Mouse (Mus musculus) CH12.LX (cell line): ENCODE measurements around the gene Phlpp2. TPM values are rescaled to one million over a fixed set of nuclear protein-coding genes. Genes with fewer than 3 reads are reported as not detected.

Experiments
- DNase-seq: peaks from one replicate; pipeline ENCODE4 v3.0.0-alpha.2; 2013; ENCODE audit errors: extremely low read depth
- H3K27ac ChIP-seq: 2 replicates; pipeline ENCODE4 v1.5.1; 2012; ENCODE audit warnings: low read depth, mild to moderate bottlenecking, control low read depth, moderate library complexity; ENCODE audit not compliant: insufficient read depth
- H3K27me3 ChIP-seq: replicated peaks from 2 replicates; pipeline ENCODE3; 2012; ENCODE audit warnings: inconsistent platforms
- H3K36me3 ChIP-seq, 2 experiments: replicated peaks in 1 of 2; 2 replicates each; pipeline versions ENCODE3 to v1.6.1; 2012; ENCODE audit warnings: inconsistent platforms in 1 of 2, low read length in 1 of 2, mild to moderate bottlenecking in 1 of 2, mixed read lengths in 1 of 2, moderate library complexity in 1 of 2; ENCODE audit not compliant: control insufficient read depth in 1 of 2, insufficient read depth in 1 of 2
- H3K4me1 ChIP-seq, 2 experiments: 2 replicates each; pipeline ENCODE4 v1.6.1; 2012; ENCODE audit warnings: inconsistent platforms in 1 of 2, moderate library complexity in 1 of 2; ENCODE audit not compliant: insufficient read depth in 2 of 2, control insufficient read depth in 1 of 2
- H3K4me2 ChIP-seq: 2 replicates; pipeline ENCODE4 v1.6.1; 2012; ENCODE audit warnings: low read depth, mild to moderate bottlenecking, control low read depth; ENCODE audit not compliant: poor library complexity, insufficient read depth, severe bottlenecking
- H3K4me3 ChIP-seq, 3 experiments: fragments of 150-350 bp in 1 of 3; sonication (generic) in 1 of 3; replicated peaks in 1 of 3; 2 replicates each; pipeline versions ENCODE3 to v1.5.1; 2011 to 2012; ENCODE audit warnings: low read depth in 2 of 3, low read length in 2 of 3, mild to moderate bottlenecking in 2 of 3, moderate library complexity in 2 of 3, control low read depth in 1 of 3, improper control_type of control experiment in 1 of 3, inconsistent platforms in 1 of 3, mixed read lengths in 1 of 3; ENCODE audit not compliant: poor library complexity in 1 of 3
- H3K79me2 ChIP-seq: replicated peaks from 2 replicates; pipeline ENCODE4 v1.6.1; 2012; ENCODE audit warnings: mild to moderate bottlenecking, moderate library complexity; ENCODE audit not compliant: control insufficient read depth, poor library complexity, insufficient read depth, severe bottlenecking; ENCODE audit errors: extremely low read depth
- H3K9ac ChIP-seq: 2 replicates; pipeline ENCODE4 v1.6.1; 2012; ENCODE audit warnings: low read depth, mild to moderate bottlenecking, control low read depth, moderate library complexity; ENCODE audit not compliant: insufficient read depth
- H3K9me3 ChIP-seq: replicated peaks from 2 replicates; pipeline ENCODE3; 2012; ENCODE audit warnings: low read length, inconsistent platforms, mixed read lengths
- CHD1 ChIP-seq: IDR thresholded peaks from 2 replicates; pipeline ENCODE4 v1.6.1; 2012; ENCODE audit warnings: low read depth, low read length, improper control_type of control experiment, inconsistent platforms
- CHD2 ChIP-seq: IDR thresholded peaks from 2 replicates; pipeline ENCODE4 v1.6.1; 2011; ENCODE audit warnings: low read length, improper control_type of control experiment
- CTCF ChIP-seq, 2 experiments: IDR thresholded peaks in 1 of 2; conservative IDR thresholded peaks in 1 of 2; 2 replicates each; pipeline ENCODE4 v1.5.1; 2011 to 2012; ENCODE audit warnings: low read depth in 2 of 2, low read length in 2 of 2, improper control_type of control experiment in 1 of 2, inconsistent platforms in 1 of 2, mild to moderate bottlenecking in 1 of 2, moderate library complexity in 1 of 2
- EP300 ChIP-seq: IDR thresholded peaks from 2 replicates; pipeline ENCODE4 v1.6.1; 2011; ENCODE audit warnings: low read length, improper control_type of control experiment
- ETS1 ChIP-seq: conservative IDR thresholded peaks from 2 replicates; pipeline ENCODE4 v1.6.1; 2012; ENCODE audit warnings: low read depth, mild to moderate bottlenecking, inconsistent platforms, low read length, improper control_type of control experiment, moderate library complexity
- HCFC1 ChIP-seq: IDR thresholded peaks from 2 replicates; pipeline ENCODE4 v1.6.1; 2012; ENCODE audit warnings: low read depth, mild to moderate bottlenecking, inconsistent platforms, low read length, improper control_type of control experiment
- IRF4 ChIP-seq: IDR thresholded peaks from 2 replicates; pipeline ENCODE4 v1.6.1; 2014; ENCODE audit warnings: low read depth, mild to moderate bottlenecking, inconsistent platforms, low read length, improper control_type of control experiment
- JUN ChIP-seq: IDR thresholded peaks from 2 replicates; pipeline ENCODE4 v1.6.1; 2011; ENCODE audit warnings: low read depth, mild to moderate bottlenecking, low read length, improper control_type of control experiment, moderate library complexity; ENCODE audit not compliant: insufficient read depth
- JUND ChIP-seq: conservative IDR thresholded peaks from 2 replicates; pipeline ENCODE4 v1.6.1; 2011; ENCODE audit warnings: low read depth, low read length, improper control_type of control experiment
- KAT2A ChIP-seq: IDR thresholded peaks from 2 replicates; pipeline ENCODE4 v1.6.1; 2012; ENCODE audit warnings: low read length, improper control_type of control experiment, inconsistent platforms; ENCODE audit not compliant: insufficient replicate concordance
- MAX ChIP-seq: IDR thresholded peaks from 2 replicates; pipeline ENCODE4 v1.6.1; 2011; ENCODE audit warnings: low read length, improper control_type of control experiment
- MXI1 ChIP-seq: IDR thresholded peaks from 2 replicates; pipeline ENCODE4 v1.6.1; 2011; ENCODE audit warnings: mild to moderate bottlenecking, low read depth, low read length, improper control_type of control experiment
- MYC ChIP-seq: IDR thresholded peaks from 2 replicates; pipeline ENCODE4 v1.6.1; 2011; ENCODE audit warnings: low read depth, mild to moderate bottlenecking, improper control_type of control experiment, low read length
- NELFE ChIP-seq: IDR thresholded peaks from 2 replicates; pipeline ENCODE4 v1.6.1; 2011; ENCODE audit warnings: low read depth, low read length, improper control_type of control experiment
- POLR2A ChIP-seq: IDR thresholded peaks from 2 replicates; pipeline ENCODE4 v1.6.1; 2011; ENCODE audit warnings: low read depth, mild to moderate bottlenecking, improper control_type of control experiment, low read length
- POLR2AphosphoS2 ChIP-seq: IDR thresholded peaks from 2 replicates; pipeline ENCODE4 v1.6.1; 2011; ENCODE audit warnings: low read depth, low read length, improper control_type of control experiment
- RCOR1 ChIP-seq: conservative IDR thresholded peaks from 2 replicates; pipeline ENCODE4 v1.6.1; 2012; ENCODE audit warnings: low read depth, mild to moderate bottlenecking, inconsistent platforms, low read length, improper control_type of control experiment
- TBP ChIP-seq: conservative IDR thresholded peaks from 2 replicates; pipeline ENCODE4 v1.6.1; 2011; ENCODE audit warnings: low read depth, low read length, improper control_type of control experiment
- USF1 ChIP-seq: IDR thresholded peaks from 2 replicates; pipeline ENCODE4 v1.6.1; 2014; ENCODE audit warnings: low read depth, mild to moderate bottlenecking, inconsistent platforms, low read length, improper control_type of control experiment
- USF2 ChIP-seq: conservative IDR thresholded peaks from 2 replicates; pipeline ENCODE4 v1.6.1; 2011; ENCODE audit warnings: low read depth, low read length, improper control_type of control experiment
- ZKSCAN1 ChIP-seq: IDR thresholded peaks from 2 replicates; pipeline ENCODE4 v1.6.1; 2012; ENCODE audit warnings: low read depth, inconsistent platforms, low read length, improper control_type of control experiment, borderline replicate concordance
- ZMIZ1 ChIP-seq: IDR thresholded peaks from 2 replicates; pipeline ENCODE4 v1.6.1; 2012; ENCODE audit warnings: low read depth, mild to moderate bottlenecking, inconsistent platforms, low read length, improper control_type of control experiment
- ZNF384 ChIP-seq: IDR thresholded peaks from 2 replicates; pipeline ENCODE4 v1.6.1; 2012; ENCODE audit warnings: low read depth, low read length, improper control_type of control experiment, inconsistent platforms
- dilution Hi-C: fragments of 300-500 bp; cut with MboI; formaldehyde crosslinking; loops from 2 replicates; pipeline ENCODE4 v1.14.3; 2020; ENCODE audit warnings: low sequenced_read_pairs; ENCODE audit not compliant: extremely low pct_unique_long_range_greater_than_20kb, extremely low pct_ligation_motif_present
- in situ Hi-C: fragments of 300-500 bp; cut with MboI; formaldehyde crosslinking; loops from 3 replicates; pipeline ENCODE4 v1.14.3; 2019; ENCODE audit warnings: low sequenced_read_pairs, low pct_ligation_motif_present, low pct_unique_long_range_greater_than_20kb, mixed read lengths
- polyA plus RNA-seq: library from polyadenylated mRNA; unstranded; fragments of >175 nt; gene quantifications from 2 replicates; pipeline ENCODE4 v1.2.1, GENCODE M21; 2012; ENCODE audit warnings: low read depth; ENCODE audit not compliant: insufficient read length
- total RNA-seq, 2 experiments: library from RNA; depleted of rRNA; stranded (reverse); fragments of 300-350 nt in 1 of 2; fragments of >200 nt in 1 of 2; gene quantifications; 2 replicates each; pipeline ENCODE4 v1.2.3; 2012 to 2014

The Phlpp2 gene
- total and polyA plus RNA-seq, 3 experiments, result 3.1 to 9.2 (median 3.5) TPM

- Histone ChIP-seq H3K4me3 (no peak overlapping the region), H3K9me3 (peaks cover 16% of the 10 kb centered on the region), H3K9ac (no peak overlapping the region), H3K79me2 (no peaks in the 10 kb centered on the region), H3K4me1 (peaks cover 0 to 3% of the 10 kb centered on the region in 2 experiments; a peak in 1 of 4 replicates), H3K27me3 (peaks cover 16% of the 10 kb centered on the region), H3K4me2 (no peak overlapping the region), H3K36me3 (no peaks in the 10 kb centered on the region), H3K27ac (no peak overlapping the region)
- TF ChIP-seq ZKSCAN1 (no peak), JUND (no peak), HCFC1 (no peak), JUN (no peak), KAT2A (no peak), CHD2 (no peak), MXI1 (no peak), EP300 (no peak), ETS1 (no peak), NELFE (no peak), RCOR1 (no peak), MYC (no peak), USF2 (no peak), CTCF (conservative IDR thresholded peaks at IDR 0.05 in 1 of 2, IDR thresholded peaks at IDR 0.05 in 1 of 2; ENCODE audit: low read depth in 2 of 2, low read length in 2 of 2) (no peak), ZNF384 (no peak), TBP (no peak), MAX (no peak), CHD1 (no peak), USF1 (no peak), POLR2AphosphoS2 (no peak)
- in situ Hi-C loops (no loop called here), dilution Hi-C loops (no loop called here)
- no peak for DNase-seq
Observed at GRCm38 (mm10) chr8:109979339-109979738, 111.0 kb downstream of the Phlpp2 start.

GRCm38 (mm10) chr8:109982386-109983105 is 114.2 kb downstream of the Phlpp2 start:
- TF ChIP-seq POLR2A (no peak), IRF4 (no peak), NELFE (no peak), ZMIZ1 (no peak), KAT2A (no peak)
- peaks cover 3% of the 10 kb centered on the region for H3K9me3 ChIP-seq
- no peak overlapping the region for H3K27ac ChIP-seq
- no peak overlapping the region for H3K9ac ChIP-seq
- in situ Hi-C loops (no loop called here), dilution Hi-C loops (no loop called here)
- H3K79me2 ChIP-seq, result no peaks in the 10 kb centered on the region
- H3K36me3 ChIP-seq, result no peaks in the 10 kb centered on the region
- peaks cover 0 to 3% of the 10 kb centered on the region in 2 experiments; a peak in 1 of 4 replicates for H3K4me1 ChIP-seq
- DNase-seq, result no peak
- H3K27me3 ChIP-seq, result peaks cover 16% of the 10 kb centered on the region
- H3K4me2 ChIP-seq, result no peak overlapping the region
- H3K4me3 ChIP-seq, result no peak overlapping the region
